Comparison of ENCODE assay signal across 14 mouse cellular contexts in the genomic region with DNA sequence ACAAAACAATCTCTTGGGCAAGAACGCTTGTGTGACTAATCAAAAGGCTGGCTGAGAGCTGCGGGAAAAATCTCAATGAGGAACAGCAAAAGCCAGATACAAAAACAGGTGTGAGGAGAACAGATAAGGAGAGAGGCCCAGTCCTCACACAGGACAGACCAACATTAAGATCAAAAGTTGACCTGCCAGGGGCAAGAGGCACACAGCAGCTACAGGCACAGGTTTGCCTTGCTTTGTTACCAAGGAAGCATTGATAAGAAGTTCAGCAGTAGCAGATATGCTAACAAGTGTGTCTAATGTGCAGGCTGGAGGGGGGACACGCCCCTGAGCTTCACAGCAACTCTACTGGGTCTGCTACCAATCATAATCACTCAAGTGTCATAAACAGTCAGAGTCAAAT. TPM values are rescaled to one million over a fixed set of nuclear protein-coding genes. Genes with fewer than 3 reads are reported as not detected.
DNase-seq lines count a peak whose midpoint lies in the region; ATAC-seq lines count a peak whose summit lies in the region.
"Had no signal": no experiment of that assay in that cellular context is flagged by ENCODE, and none has a peak within 500 bp of the region (broad histone marks: within the 10 kb centered on the region; RNA-seq: fewer than 3 reads in every experiment).

No protein-coding gene starts in this region.

- peaks cover 33% of the 10 kb centered on the region for H3K4me1 ChIP-seq in heart, embryonic 16.5 days (ENCODE audit: control insufficient read depth, insufficient read depth, low read length)
- no peaks in the 10 kb centered on the region for H3K4me1 ChIP-seq in intestine, embryonic 14.5 days (replicated peaks; ENCODE audit: control insufficient read depth, insufficient read depth, low read length)
- H3K4me1 ChIP-seq in liver, embryonic 15.5 days (replicated peaks), result peaks cover 13% of the 10 kb centered on the region
- H3K4me1 ChIP-seq: kidney, embryonic 15.5 days had no signal

- 32% methylated on average over 3 of the region's 3 CpGs for WGBS in heart, embryonic 16.5 days
- 67% methylated on average over 3 of the region's 3 CpGs for WGBS in intestine, embryonic 14.5 days
- WGBS in liver, embryonic 15.5 days (ENCODE audit: insufficient replicate concordance), result 23% methylated on average over 3 of the region's 3 CpGs

- peak overlapping the region; percentile 75 for H3K27ac ChIP-seq in heart, embryonic 16.5 days (ENCODE audit: low read length)
- 0 out of 2 replicates have a peak overlapping the region, but pooled peaks have one; percentile 52 for H3K27ac ChIP-seq in intestine, embryonic 14.5 days (ENCODE audit: low read depth)
- H3K27ac ChIP-seq in liver, embryonic 15.5 days (replicated peaks), result no peak overlapping the region
- H3K27ac ChIP-seq: kidney, embryonic 15.5 days had no signal

- peaks cover 29% of the 10 kb centered on the region for H3K36me3 ChIP-seq in heart, embryonic 16.5 days (ENCODE audit: control insufficient read depth, insufficient read depth)
- peaks cover 82% of the 10 kb centered on the region for H3K36me3 ChIP-seq in intestine, embryonic 14.5 days (ENCODE audit: control insufficient read depth, insufficient read depth, low read length)
- peaks cover 88% of the 10 kb centered on the region for H3K36me3 ChIP-seq in liver, embryonic 15.5 days (replicated peaks)

- H3K9me3 ChIP-seq in heart, embryonic 16.5 days (replicated peaks; ENCODE audit: control insufficient read depth, low read length), result no peaks in the 10 kb centered on the region
- no peaks in the 10 kb centered on the region for H3K9me3 ChIP-seq in intestine, embryonic 14.5 days (ENCODE audit: control insufficient read depth, low read length)
- H3K9me3 ChIP-seq in liver, embryonic 15.5 days (replicated peaks), result no peaks in the 10 kb centered on the region
- H3K9me3 ChIP-seq: kidney, embryonic 15.5 days had no signal

- no peak for DNase-seq in heart, postnatal 10 days
- no peak for DNase-seq in intestine, embryonic 14.5 days (ENCODE audit: low spot score)
- DNase-seq in layer of hippocampus, postnatal 14 days (ENCODE audit: low spot score in 2 of 2), result no peak
- no peak for DNase-seq in left cerebral cortex, postnatal 10 days (ENCODE audit: extremely low spot score in 1 of 2, low spot score in 2 of 2)
- no peak for DNase-seq in ovary, postnatal 10 days (ENCODE audit: low spot score)
- DNase-seq: cerebellum, postnatal 25 days; layer of hippocampus, adult 9-11 months; lung, embryonic 14.5 days; retina, postnatal 1 day; thymus, adult 2 months had no signal

- no peak overlapping the region for H3K4me3 ChIP-seq in heart, embryonic 16.5 days (ENCODE audit: low read length)
- H3K4me3 ChIP-seq in intestine, embryonic 14.5 days (ENCODE audit: low read depth, low read length), result no peak overlapping the region
- H3K4me3 ChIP-seq in liver, embryonic 15.5 days (replicated peaks), result no peak overlapping the region
- H3K4me3 ChIP-seq: kidney, embryonic 15.5 days had no signal

- peak overlapping the region; percentile 20; the same call in 1 of the 2 replicates for H3K4me2 ChIP-seq in heart, embryonic 16.5 days (ENCODE audit: low read depth, low read length)
- no peak overlapping the region for H3K4me2 ChIP-seq in intestine, embryonic 14.5 days (ENCODE audit: low read length)
- no peak overlapping the region for H3K4me2 ChIP-seq in liver, embryonic 15.5 days
- H3K4me2 ChIP-seq: kidney, embryonic 15.5 days; lung, embryonic 14.5 days had no signal

- no peak; the same call in 1 of the 2 replicates for ATAC-seq in heart, embryonic 16.5 days (replicated peaks; ENCODE audit: extremely low read depth, insufficient read depth, low FRiP score)
- ATAC-seq in intestine, embryonic 14.5 days (replicated peaks; ENCODE audit: low FRiP score, low TSS enrichment, low read depth), result peak; percentile 73
- peak; percentile 62 for ATAC-seq in liver, embryonic 15.5 days (ENCODE audit: insufficient read depth)
- ATAC-seq: hindbrain, embryonic 16.5 days had no signal

- intact Hi-C loops in heart, postnatal 10 days (cut with DNase I), result no loop called here
- intact Hi-C loops in left cerebral cortex, postnatal 10 days (cut with DNase I), result no loop called here

- H3K27me3 ChIP-seq in heart, embryonic 16.5 days (ENCODE audit: control insufficient read depth, insufficient read depth, low read length), result no peaks in the 10 kb centered on the region
- no peaks in the 10 kb centered on the region for H3K27me3 ChIP-seq in intestine, embryonic 14.5 days (replicated peaks; ENCODE audit: control insufficient read depth, insufficient read depth, low read length)
- H3K27me3 ChIP-seq in liver, embryonic 15.5 days, result no peaks in the 10 kb centered on the region
- H3K27me3 ChIP-seq: kidney, embryonic 15.5 days had no signal

- no peak overlapping the region for H3K9ac ChIP-seq in heart, embryonic 16.5 days (ENCODE audit: low read length)
- no peak overlapping the region for H3K9ac ChIP-seq in intestine, embryonic 14.5 days (ENCODE audit: low read length)
- H3K9ac ChIP-seq in liver, embryonic 15.5 days, result no peak overlapping the region
- H3K9ac ChIP-seq: kidney, embryonic 15.5 days; lung, embryonic 14.5 days had no signal

RNA-seq across cellular contexts. Expression of a gene that starts 44.3 kb away (rescaled TPM):
- 7.5 and 7.9 TPM in 2 replicates for polyA plus RNA-seq in heart, embryonic 16.5 days (2015; fragmentation: Nextera tagmentation; extraction: Ambion mirVana)
- total RNA-seq in heart, postnatal 10 days (2021), result 10 to 100 TPM; 12.1 to 13.3 TPM
- 1.0 and 1.2 TPM in 2 replicates for polyA plus RNA-seq in intestine, embryonic 14.5 days (2014; fragmentation: Nextera tagmentation; extraction: Ambion mirVana)
- 0.02 and 0.09 TPM in 2 replicates for polyA plus RNA-seq in liver, embryonic 15.5 days (2015; fragmentation: Nextera tagmentation; extraction: Ambion mirVana)
- 10 to 100 TPM in 1 of 2 experiments, 1 to 10 TPM in 1; 9.3 to 14.0 TPM for total RNA-seq in layer of hippocampus, postnatal 14 days (2021)
- total RNA-seq in left cerebral cortex, postnatal 10 days (2021), result 10 to 100 TPM; 33.1 to 33.8 TPM
